Mouse (Mus musculus): ENCODE results near the gene Krt42.

DNA sequence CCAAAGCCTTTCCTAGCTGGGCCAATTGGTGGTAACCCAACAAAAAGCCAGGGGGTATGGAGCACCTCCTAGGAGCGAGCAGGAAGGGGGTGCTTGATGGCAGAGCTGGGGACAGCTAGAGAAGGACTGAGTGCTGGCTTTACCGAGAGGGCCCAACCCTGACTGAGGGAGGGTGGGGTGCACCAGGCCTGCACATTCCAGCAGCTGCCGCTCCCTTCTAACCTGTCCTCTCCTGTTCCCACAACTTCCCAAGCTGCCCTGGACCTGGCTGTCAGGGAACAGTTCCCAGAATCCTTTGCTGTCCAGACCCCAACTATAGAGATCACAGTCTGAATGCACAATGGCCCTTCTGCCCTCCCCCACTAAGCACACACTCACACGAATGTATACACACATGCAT is 15.3 kb upstream of the Krt42 start:
- TF ChIP-seq POLR2A (IDR thresholded peaks at IDR 0.05; ENCODE audit: extremely low read depth, insufficient read depth, low read length) (no peak), CTCF (IDR thresholded peaks at IDR 0.05; ENCODE audit: low read depth, low read length) (no peak)

All from liver, adult 2 months (tissue).